Mouse (Mus musculus) neural tube, embryonic 14.5 days (tissue): ENCODE data around the gene 5730522E02Rik. TPM values are rescaled to one million over a fixed set of nuclear protein-coding genes. Genes with fewer than 3 reads are reported as not detected.

ENCODE experiments used
- ATAC-seq: fragments of 200-750 bp; cut with Nextera tagmentation; 2 replicates; pipeline ENCODE4 v1.8.0; 2017; ENCODE audit warnings: low read depth, mild to moderate bottlenecking, moderate TSS enrichment, moderate library complexity
- H3K27ac ChIP-seq: fragments of 300-500 bp; sonication (generic); 2 replicates; pipeline ENCODE4 v1.5.1; 2014; ENCODE audit warnings: low read depth, mild to moderate bottlenecking, control low read depth, low read length, moderate library complexity, mixed read lengths
- H3K27me3 ChIP-seq: fragments of 300-500 bp; sonication (generic); 2 replicates; pipeline ENCODE4 v1.6.1; 2014; ENCODE audit warnings: low read length; ENCODE audit not compliant: control insufficient read depth, insufficient read depth
- H3K36me3 ChIP-seq: fragments of 300-500 bp; sonication (generic); 2 replicates; pipeline ENCODE4 v1.6.1; 2014; ENCODE audit warnings: low read length, mixed read lengths; ENCODE audit not compliant: control insufficient read depth, insufficient read depth
- H3K4me1 ChIP-seq: fragments of 300-500 bp; sonication (generic); 2 replicates; pipeline ENCODE4 v1.6.1; 2014; ENCODE audit warnings: low read length; ENCODE audit not compliant: control insufficient read depth, insufficient read depth
- H3K4me2 ChIP-seq: fragments of 300-500 bp; sonication (generic); 2 replicates; pipeline ENCODE4 v1.6.1; 2014; ENCODE audit warnings: mild to moderate bottlenecking, low read depth, low read length, control low read depth
- H3K4me3 ChIP-seq: fragments of 300-500 bp; sonication (generic); 2 replicates; pipeline ENCODE4 v1.5.1; 2014; ENCODE audit warnings: low read depth, low read length, control low read depth, mixed read lengths
- H3K9ac ChIP-seq: fragments of 300-500 bp; sonication (generic); replicated peaks from 2 replicates; pipeline ENCODE4 v1.6.1; 2014; ENCODE audit warnings: low read depth, mild to moderate bottlenecking, control low read depth, low read length, mixed read lengths
- H3K9me3 ChIP-seq: fragments of 300-500 bp; sonication (generic); 2 replicates; pipeline ENCODE4 v1.6.1; 2016; ENCODE audit warnings: low read length; ENCODE audit not compliant: control insufficient read depth
- WGBS: fragments of 180-500 bp; shearing (Covaris S2); extraction: QIAGEN DNeasy Blood & Tissue Kit; methylation state at CpG from one replicate; pipeline ENCODE4 v1.1.7; 2014; 5-methylcytosine and 5-hydroxymethylcytosine counted together
- polyA plus RNA-seq: library from polyadenylated mRNA; unstranded; fragments of >200 nt; fragmentation: Nextera tagmentation; extraction: Ambion mirVana; gene quantifications from 2 replicates; pipeline ENCODE4 v1.2.1, GENCODE M21; 2014

5730522E02Rik gene
- polyA plus RNA-seq, 1 experiment from 2014 or later: 20.0 TPM

- WGBS: 59% methylated on average over 3 of the region's 3 CpGs
- Histone ChIP-seq H3K27ac (no peak overlapping the region), H3K36me3 (no peaks in the 10 kb centered on the region), H3K9ac (no peak overlapping the region), H3K9me3 (no peaks in the 10 kb centered on the region), H3K27me3 (no peaks in the 10 kb centered on the region), H3K4me1 (no peaks in the 10 kb centered on the region), H3K4me3 (no peak overlapping the region), H3K4me2 (no peak overlapping the region)
- no peak for ATAC-seq
Measured at GRCm38 (mm10) chr11:25664562-25665104, 545.9 kb downstream of the 5730522E02Rik start.

- no peak overlapping the region for H3K9ac ChIP-seq
- peaks cover 3% of the 10 kb centered on the region; the same call in 1 of the 2 replicates for H3K4me1 ChIP-seq
- no peaks in the 10 kb centered on the region for H3K36me3 ChIP-seq
- H3K27ac ChIP-seq: peak overlapping the region; percentile 4; the same call in 1 of the 2 replicates
- no peak overlapping the region for H3K4me2 ChIP-seq
- no peaks in the 10 kb centered on the region for H3K27me3 ChIP-seq
- ATAC-seq: no peak
- H3K9me3 ChIP-seq: no peaks in the 10 kb centered on the region
- WGBS: 64% methylated on average over 5 of the region's 5 CpGs
- H3K4me3 ChIP-seq: no peak overlapping the region
Measured at GRCm38 (mm10) chr11:25646282-25646681, 564.3 kb downstream of the 5730522E02Rik start.

GRCm38 (mm10) chr11:25644767-25645622, 565.6 kb downstream of the 5730522E02Rik start:
- WGBS: 39% methylated on average over 22 of the region's 22 CpGs
- H3K36me3 ChIP-seq: no peaks in the 10 kb centered on the region
- no peak overlapping the region for H3K9ac ChIP-seq
- peak; percentile 72 for ATAC-seq
- peak overlapping the region; percentile 19; the same call in 1 of the 2 replicates for H3K4me2 ChIP-seq
- H3K4me1 ChIP-seq: peaks cover 3% of the 10 kb centered on the region; the same call in 1 of the 2 replicates
- peak overlapping the region; percentile 67 for H3K27ac ChIP-seq
- H3K4me3 ChIP-seq: no peak overlapping the region
- H3K9me3 ChIP-seq: no peaks in the 10 kb centered on the region
- no peaks in the 10 kb centered on the region for H3K27me3 ChIP-seq

GRCm38 (mm10) chr11:25606886-25607285, 603.7 kb downstream of the 5730522E02Rik start:
- 7% methylated on average over 2 of the region's 2 CpGs for WGBS
- no peak for ATAC-seq
- H3K27ac ChIP-seq: no peak overlapping the region

GRCm38 (mm10) chr11:25600030-25600429, 610.5 kb downstream of the 5730522E02Rik start:
- 91% methylated on average over 5 of the region's 5 CpGs for WGBS
- Histone ChIP-seq H3K4me1 (no peaks in the 10 kb centered on the region), H3K27me3 (no peaks in the 10 kb centered on the region), H3K9me3 (no peaks in the 10 kb centered on the region), H3K36me3 (no peaks in the 10 kb centered on the region), H3K4me3 (no peak overlapping the region), H3K27ac (no peak overlapping the region), H3K9ac (no peak overlapping the region), H3K4me2 (no peak overlapping the region)
- ATAC-seq: no peak

More at GRCm38 (mm10) chr11:25606886-25607285, 603.7 kb downstream of the 5730522E02Rik start:
- H3K27me3 ChIP-seq: no peaks in the 10 kb centered on the region
- no peaks in the 10 kb centered on the region for H3K36me3 ChIP-seq
- H3K4me1 ChIP-seq: peaks cover 7% of the 10 kb centered on the region; the same call in 1 of the 2 replicates
- H3K9ac ChIP-seq: no peak overlapping the region
- no peak overlapping the region for H3K4me2 ChIP-seq
- no peak overlapping the region for H3K4me3 ChIP-seq
- H3K9me3 ChIP-seq: no peaks in the 10 kb centered on the region

GRCm38 (mm10) chr11:25595303-25595702, 615.3 kb downstream of the 5730522E02Rik start:
- Histone ChIP-seq H3K4me1 (peaks cover 3% of the 10 kb centered on the region; the same call in 1 of the 2 replicates), H3K9me3 (no peaks in the 10 kb centered on the region), H3K9ac (no peak overlapping the region), H3K27ac (no peak overlapping the region), H3K27me3 (no peaks in the 10 kb centered on the region), H3K4me3 (no peak overlapping the region), H3K4me2 (no peak overlapping the region), H3K36me3 (no peaks in the 10 kb centered on the region)
- ATAC-seq: no peak
- 71% methylated on average over 6 of the region's 6 CpGs for WGBS

- H3K36me3 ChIP-seq: no peaks in the 10 kb centered on the region
- H3K4me3 ChIP-seq: no peak overlapping the region
- H3K27me3 ChIP-seq: no peaks in the 10 kb centered on the region
- H3K27ac ChIP-seq: no peak overlapping the region
- no peak for ATAC-seq
- no peaks in the 10 kb centered on the region for H3K9me3 ChIP-seq
- no peak overlapping the region for H3K9ac ChIP-seq
- no peak overlapping the region for H3K4me2 ChIP-seq
- WGBS: 64% methylated on average over 3 of the region's 3 CpGs
- H3K4me1 ChIP-seq: peaks cover 3% of the 10 kb centered on the region; the same call in 1 of the 2 replicates
Measured at GRCm38 (mm10) chr11:25594780-25595179, 615.8 kb downstream of the 5730522E02Rik start.

GRCm38 (mm10) chr11:25592268-25592667, 618.3 kb downstream of the 5730522E02Rik start:
- Histone ChIP-seq H3K4me2 (no peak overlapping the region), H3K36me3 (no peaks in the 10 kb centered on the region), H3K4me1 (peaks cover 3% of the 10 kb centered on the region; the same call in 1 of the 2 replicates), H3K27ac (no peak overlapping the region), H3K9ac (no peak overlapping the region), H3K27me3 (no peaks in the 10 kb centered on the region), H3K9me3 (no peaks in the 10 kb centered on the region), H3K4me3 (no peak overlapping the region)
- no peak for ATAC-seq
- WGBS: 9% methylated on average over 3 of the region's 3 CpGs

GRCm38 (mm10) chr11:25590215-25590614, 620.3 kb downstream of the 5730522E02Rik start:
- no peaks in the 10 kb centered on the region for H3K27me3 ChIP-seq
- H3K9me3 ChIP-seq: no peaks in the 10 kb centered on the region
- no peak for ATAC-seq
- H3K4me3 ChIP-seq: no peak overlapping the region
- H3K27ac ChIP-seq: no peak overlapping the region
- WGBS: 61% methylated on average over 4 of the region's 4 CpGs
- H3K9ac ChIP-seq: no peak overlapping the region
- H3K36me3 ChIP-seq: no peaks in the 10 kb centered on the region
- peaks cover 3% of the 10 kb centered on the region; the same call in 1 of the 2 replicates for H3K4me1 ChIP-seq
- no peak overlapping the region for H3K4me2 ChIP-seq
